Comparison of ENCODE assay signal across 8 mouse cellular contexts in the genomic region with DNA sequence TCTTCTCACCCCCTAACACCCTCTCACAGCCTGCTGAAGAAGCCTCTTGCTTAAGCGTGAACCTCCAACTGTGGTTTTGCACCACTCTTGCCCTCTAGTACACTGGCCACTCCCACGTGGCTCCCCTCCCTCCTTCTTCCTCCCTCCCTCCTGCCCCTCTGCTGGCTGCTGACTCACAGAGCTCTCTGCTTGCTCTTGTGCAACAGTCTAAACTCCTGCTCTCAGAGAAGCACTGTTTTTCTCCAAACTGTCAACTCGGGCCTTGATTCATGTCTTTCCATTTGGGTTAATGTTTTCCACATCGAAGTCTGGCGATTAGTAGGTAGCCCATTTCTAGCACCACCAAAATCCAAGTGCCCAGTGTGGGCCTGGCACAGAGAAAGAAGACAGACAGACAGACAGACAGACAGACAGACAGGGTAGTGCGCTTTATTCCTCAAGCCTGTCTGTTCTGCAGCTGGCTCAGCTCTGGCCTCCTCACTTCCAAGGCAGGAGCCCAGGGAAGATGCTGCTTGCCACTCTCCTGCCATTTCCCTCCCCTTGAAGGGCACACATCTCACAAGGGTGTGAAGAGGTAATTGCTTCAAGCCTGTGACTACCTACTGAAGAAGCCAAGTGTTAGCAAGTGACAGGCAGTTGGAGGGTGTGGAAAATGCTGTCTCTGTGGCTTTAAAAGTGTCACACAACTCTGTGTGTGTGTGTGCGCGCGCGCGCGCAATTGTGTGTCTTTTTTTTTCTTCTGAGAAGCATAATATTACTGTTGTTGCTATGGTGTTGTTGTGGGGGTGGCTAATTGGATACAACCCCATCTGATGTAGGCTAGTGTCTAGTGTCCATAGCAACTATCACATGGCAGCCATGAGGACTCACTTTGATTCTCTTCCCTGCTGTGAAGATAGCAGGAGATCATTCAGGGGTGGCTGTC.
A peak's percentile ranks its signal among the peaks of the same experiment; 100 is the strongest.
DNase-seq lines count a peak whose midpoint lies in the region; ATAC-seq lines count a peak whose summit lies in the region.

No protein-coding gene starts in this region.

- no peaks in the 10 kb centered on the region for H3K36me3 ChIP-seq in forebrain, embryonic 14.5 days (ENCODE audit: control insufficient read depth, insufficient read depth, low read length)
- no peaks in the 10 kb centered on the region for H3K36me3 ChIP-seq in forebrain, embryonic 11.5 days (ENCODE audit: control insufficient read depth, insufficient read depth, low read length)
- no peaks in the 10 kb centered on the region for H3K36me3 ChIP-seq in liver, embryonic 16.5 days (ENCODE audit: control insufficient read depth, insufficient read depth)
- no peaks in the 10 kb centered on the region for H3K36me3 ChIP-seq in hindbrain, embryonic 10.5 days

- no peak overlapping the region for H3K4me2 ChIP-seq in forebrain, embryonic 14.5 days (ENCODE audit: low read length)
- no peak overlapping the region for H3K4me2 ChIP-seq in forebrain, embryonic 11.5 days (ENCODE audit: low read depth, low read length, severe bottlenecking)
- H3K4me2 ChIP-seq in liver, embryonic 16.5 days (ENCODE audit: low read depth, low read length), result no peak overlapping the region

- 83% methylated on average over 12 of the region's 12 CpGs for WGBS in forebrain, embryonic 14.5 days
- 87% methylated on average over 12 of the region's 12 CpGs for WGBS in forebrain, embryonic 11.5 days
- 53% methylated on average over 12 of the region's 12 CpGs for WGBS in liver, embryonic 16.5 days (ENCODE audit: insufficient replicate concordance)
- 81% methylated on average over 12 of the region's 12 CpGs for WGBS in hindbrain, embryonic 10.5 days

- H3K4me3 ChIP-seq in forebrain, embryonic 14.5 days (ENCODE audit: low read depth, low read length), result no peak overlapping the region
- no peak overlapping the region for H3K4me3 ChIP-seq in forebrain, embryonic 11.5 days (ENCODE audit: low read depth, low read length)
- H3K4me3 ChIP-seq in liver, embryonic 16.5 days (ENCODE audit: low read depth, low read length), result no peak overlapping the region
- H3K4me3 ChIP-seq in hindbrain, embryonic 10.5 days, result no peak overlapping the region

- no peaks in the 10 kb centered on the region for H3K4me1 ChIP-seq in forebrain, embryonic 14.5 days (ENCODE audit: control insufficient read depth, insufficient read depth, low read length)
- H3K4me1 ChIP-seq in forebrain, embryonic 11.5 days (replicated peaks; ENCODE audit: control insufficient read depth, insufficient read depth, low read length), result no peaks in the 10 kb centered on the region
- H3K4me1 ChIP-seq in liver, embryonic 16.5 days (ENCODE audit: control insufficient read depth, low read depth, low read length), result peaks cover 23% of the 10 kb centered on the region
- peaks cover 18% of the 10 kb centered on the region for H3K4me1 ChIP-seq in hindbrain, embryonic 10.5 days (replicated peaks)

- H3K27me3 ChIP-seq in forebrain, embryonic 14.5 days (replicated peaks; ENCODE audit: control insufficient read depth, insufficient read depth, low read length), result no peaks in the 10 kb centered on the region
- no peaks in the 10 kb centered on the region for H3K27me3 ChIP-seq in forebrain, embryonic 11.5 days (ENCODE audit: control insufficient read depth, insufficient read depth, low read length)
- no peaks in the 10 kb centered on the region for H3K27me3 ChIP-seq in liver, embryonic 16.5 days (ENCODE audit: control insufficient read depth, insufficient read depth, low read depth, low read length)
- no peaks in the 10 kb centered on the region for H3K27me3 ChIP-seq in hindbrain, embryonic 10.5 days (ENCODE audit: insufficient read depth, poor library complexity, severe bottlenecking)

- no peak for ATAC-seq in forebrain, embryonic 14.5 days
- no peak for ATAC-seq in forebrain, embryonic 11.5 days (replicated peaks; ENCODE audit: low FRiP score)
- ATAC-seq in liver, embryonic 16.5 days (ENCODE audit: low read depth), result peak; percentile 90

- no peak overlapping the region for H3K27ac ChIP-seq in forebrain, embryonic 14.5 days (ENCODE audit: low read depth, low read length)
- no peak overlapping the region for H3K27ac ChIP-seq in forebrain, embryonic 11.5 days (ENCODE audit: low read depth, low read length)
- peak overlapping the region; percentile 80 for H3K27ac ChIP-seq in liver, embryonic 16.5 days (ENCODE audit: low read length)
- H3K27ac ChIP-seq in hindbrain, embryonic 10.5 days, result no peak overlapping the region

- no peaks in the 10 kb centered on the region for H3K9me3 ChIP-seq in forebrain, embryonic 14.5 days (replicated peaks; ENCODE audit: control insufficient read depth, low read length)
- no peaks in the 10 kb centered on the region for H3K9me3 ChIP-seq in forebrain, embryonic 11.5 days (ENCODE audit: control insufficient read depth, low read length)
- no peaks in the 10 kb centered on the region for H3K9me3 ChIP-seq in liver, embryonic 16.5 days (replicated peaks; ENCODE audit: control insufficient read depth, low read length)
- no peaks in the 10 kb centered on the region for H3K9me3 ChIP-seq in hindbrain, embryonic 10.5 days

- DNase-seq in forebrain, embryonic 14.5 days (ENCODE audit: low spot score), result peak; percentile 16
- no peak for DNase-seq in forebrain, embryonic 11.5 days (ENCODE audit: low spot score)
- DNase-seq in T-cell, adult 2 months (ENCODE audit: low spot score), result peak; percentile 5
- peak; percentile 38 for DNase-seq in gastrocnemius, postnatal 10 days
- peak; percentile 77 for DNase-seq in kidney, adult 11 months
- DNase-seq in right cerebral cortex, adult 2 months (ENCODE audit: low spot score in 2 of 2), result peak; percentile 49 to 50
- no peak for DNase-seq in hindbrain, embryonic 10.5 days (ENCODE audit: low spot score)

- H3K9ac ChIP-seq in forebrain, embryonic 14.5 days (ENCODE audit: low read length), result no peak overlapping the region
- no peak overlapping the region for H3K9ac ChIP-seq in forebrain, embryonic 11.5 days (ENCODE audit: low read length)
- no peak overlapping the region; the same call in 1 of the 2 replicates for H3K9ac ChIP-seq in liver, embryonic 16.5 days (ENCODE audit: low read depth, low read length)

Comparison
In these comparisons a context has a peak if more than half of its experiments do, and no peak if none do; other contexts are left out.
1. DNase-seq: peak in forebrain, embryonic 14.5 days (single experiment), T-cell, adult 2 months (single experiment), gastrocnemius, postnatal 10 days (single experiment), kidney, adult 11 months (single experiment) and right cerebral cortex, adult 2 months (2 of 2); none in forebrain, embryonic 11.5 days (single experiment) and hindbrain, embryonic 10.5 days (single experiment).